ENCODE assay signal across 10 mouse cellular contexts in the genomic region with DNA sequence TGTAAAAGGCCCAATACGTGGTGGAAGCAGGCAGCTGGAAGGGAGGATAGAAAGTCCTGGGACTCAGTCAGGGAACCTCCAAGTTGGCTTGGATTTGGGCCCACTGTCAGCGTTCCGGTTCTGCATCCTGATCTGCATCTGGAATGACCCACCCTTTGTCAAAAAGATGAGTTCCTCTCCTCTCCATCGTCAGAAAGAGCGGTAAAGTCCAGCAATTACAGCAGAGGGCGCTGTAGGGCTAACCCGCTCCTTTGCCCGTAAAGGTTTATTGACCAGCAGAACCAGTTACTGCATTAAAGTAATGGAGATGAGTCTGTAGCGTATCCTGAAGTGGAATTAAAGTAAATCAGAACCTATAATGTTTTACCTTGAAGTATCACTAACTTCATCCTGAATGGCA. TPM values are rescaled to one million over a fixed set of nuclear protein-coding genes. Genes with fewer than 3 reads are reported as not detected.
DNase-seq lines count a peak whose midpoint lies in the region; ATAC-seq and TF ChIP-seq lines count a peak whose summit lies in the region.
"Had no signal": no experiment of that assay in that cellular context is flagged by ENCODE, and none has a peak within 500 bp of the region (broad histone marks: within the 10 kb centered on the region; RNA-seq: fewer than 3 reads in every experiment).

No protein-coding gene starts in this region.

- ATAC-seq in forebrain, embryonic 11.5 days (replicated peaks; ENCODE audit: low FRiP score): no peak
- no peak for ATAC-seq in forebrain, embryonic 12.5 days (ENCODE audit: low FRiP score)
- ATAC-seq in lung, embryonic 14.5 days (ENCODE audit: insufficient read depth): no peak

- no peaks in the 10 kb centered on the region for H3K36me3 ChIP-seq in forebrain, embryonic 11.5 days (ENCODE audit: control insufficient read depth, insufficient read depth, low read length)
- no peaks in the 10 kb centered on the region for H3K36me3 ChIP-seq in forebrain, embryonic 12.5 days (replicated peaks)
- no peaks in the 10 kb centered on the region for H3K36me3 ChIP-seq in lung, embryonic 14.5 days (ENCODE audit: insufficient read depth)
- H3K36me3 ChIP-seq: neural tube, embryonic 12.5 days had no signal

- intact Hi-C loops in heart, postnatal 14 days (cut with DNase I): no loop called here

- DNase-seq in forebrain, embryonic 11.5 days (ENCODE audit: low spot score): peak; percentile 78
- peak; percentile 38 for DNase-seq in ovary, postnatal 14 days (ENCODE audit: low spot score)
- no peak for DNase-seq in ovary, postnatal 10 days (ENCODE audit: low spot score)
- DNase-seq in cerebellum, adult 18-20 months: peak; percentile 65 to 69
- peak; percentile 54 to 72 for DNase-seq in heart, postnatal 14 days
- peak; percentile 77 for DNase-seq in lung, embryonic 14.5 days
- peak; percentile 46 to 80 for DNase-seq in spleen, postnatal 4 days (ENCODE audit: low spot score in 2 of 2)

- no peak overlapping the region for H3K27ac ChIP-seq in forebrain, embryonic 11.5 days (ENCODE audit: low read depth, low read length)
- no peak overlapping the region for H3K27ac ChIP-seq in forebrain, embryonic 12.5 days
- H3K27ac ChIP-seq in lung, embryonic 14.5 days (ENCODE audit: low read depth): no peak overlapping the region
- H3K27ac ChIP-seq: neural tube, embryonic 12.5 days had no signal

- H3K9me3 ChIP-seq in forebrain, embryonic 11.5 days (ENCODE audit: control insufficient read depth, low read length): no peaks in the 10 kb centered on the region; the same call in 1 of the 2 replicates
- no peaks in the 10 kb centered on the region for H3K9me3 ChIP-seq in forebrain, embryonic 12.5 days
- no peaks in the 10 kb centered on the region for H3K9me3 ChIP-seq in lung, embryonic 14.5 days (ENCODE audit: low read depth, low read length)
- H3K9me3 ChIP-seq: neural tube, embryonic 12.5 days had no signal

- peak; percentile 78 for TF ChIP-seq CTCF in lung, embryonic 14.5 days (IDR thresholded peaks at IDR 0.05; ENCODE audit: low read depth)

- no peak overlapping the region for H3K9ac ChIP-seq in forebrain, embryonic 11.5 days (ENCODE audit: low read length)
- no peak overlapping the region for H3K9ac ChIP-seq in forebrain, embryonic 12.5 days
- H3K9ac ChIP-seq in lung, embryonic 14.5 days: no peak overlapping the region
- H3K9ac ChIP-seq: neural tube, embryonic 12.5 days had no signal

- WGBS in forebrain, embryonic 11.5 days: 15% methylated on average over 9 of the region's 9 CpGs
- WGBS in forebrain, embryonic 12.5 days: 12% methylated on average over 9 of the region's 9 CpGs
- 16% methylated on average over 9 of the region's 9 CpGs for WGBS in lung, embryonic 14.5 days

- H3K4me1 ChIP-seq in forebrain, embryonic 11.5 days (replicated peaks; ENCODE audit: control insufficient read depth, insufficient read depth, low read length): no peaks in the 10 kb centered on the region
- H3K4me1 ChIP-seq in forebrain, embryonic 12.5 days: no peaks in the 10 kb centered on the region
- H3K4me1 ChIP-seq in lung, embryonic 14.5 days (ENCODE audit: insufficient read depth): no peaks in the 10 kb centered on the region
- H3K4me1 ChIP-seq: neural tube, embryonic 12.5 days had no signal

- H3K4me3 ChIP-seq in forebrain, embryonic 11.5 days (ENCODE audit: low read depth, low read length): no peak overlapping the region
- no peak overlapping the region for H3K4me3 ChIP-seq in forebrain, embryonic 12.5 days (replicated peaks)
- H3K4me3 ChIP-seq in lung, embryonic 14.5 days (ENCODE audit: low read depth, low read length): no peak overlapping the region
- H3K4me3 ChIP-seq: neural tube, embryonic 12.5 days had no signal

- H3K4me2 ChIP-seq in forebrain, embryonic 11.5 days (ENCODE audit: low read depth, low read length, severe bottlenecking): no peak overlapping the region
- no peak overlapping the region for H3K4me2 ChIP-seq in forebrain, embryonic 12.5 days
- no peak overlapping the region for H3K4me2 ChIP-seq in lung, embryonic 14.5 days
- H3K4me2 ChIP-seq: neural tube, embryonic 12.5 days had no signal

- H3K27me3 ChIP-seq in forebrain, embryonic 11.5 days (ENCODE audit: control insufficient read depth, insufficient read depth, low read length): no peaks in the 10 kb centered on the region
- peaks cover 10% of the 10 kb centered on the region; the same call in 1 of the 2 replicates for H3K27me3 ChIP-seq in forebrain, embryonic 12.5 days
- H3K27me3 ChIP-seq in lung, embryonic 14.5 days (ENCODE audit: insufficient read depth, low read length): peaks cover 18% of the 10 kb centered on the region; the same call in 1 of the 2 replicates
- H3K27me3 ChIP-seq: neural tube, embryonic 12.5 days had no signal

RNA-seq across cellular contexts. Expression of gene Npm1, which starts 7.5 kb away (rescaled TPM):
- 1,065 and 1,104 TPM in 2 replicates for polyA plus RNA-seq in forebrain, embryonic 11.5 days (2014; fragmentation: Nextera tagmentation; extraction: Ambion mirVana)
- polyA plus RNA-seq in forebrain, embryonic 12.5 days (2016; fragmentation: Nextera tagmentation; extraction: Ambion mirVana): 790 and 820 TPM in 2 replicates
- 100 to 1,000 TPM; 136 to 152 TPM for total RNA-seq in heart, postnatal 14 days (2021)
- 1,275 and 1,313 TPM in 2 replicates for polyA plus RNA-seq in lung, embryonic 14.5 days (2014; fragmentation: Nextera tagmentation; extraction: Ambion mirVana)

RNA-seq across cellular contexts. Expression of gene Fgf18, which starts 23.3 kb away (rescaled TPM):
- 2.7 and 4.1 TPM in 2 replicates for polyA plus RNA-seq in forebrain, embryonic 11.5 days (2014; fragmentation: Nextera tagmentation; extraction: Ambion mirVana)
- polyA plus RNA-seq in forebrain, embryonic 12.5 days (2016; fragmentation: Nextera tagmentation; extraction: Ambion mirVana): 2.1 and 2.4 TPM in 2 replicates
- total RNA-seq in heart, postnatal 14 days (2021): 1 to 10 TPM; 4.1 to 4.9 TPM
- 10.8 and 10.9 TPM in 2 replicates for polyA plus RNA-seq in lung, embryonic 14.5 days (2014; fragmentation: Nextera tagmentation; extraction: Ambion mirVana)

RNA-seq across cellular contexts. Expression of gene Tlx3, which starts 32.9 kb away (rescaled TPM):
- polyA plus RNA-seq in forebrain, embryonic 11.5 days (2014; fragmentation: Nextera tagmentation; extraction: Ambion mirVana): not detected in 2 replicates
- polyA plus RNA-seq in forebrain, embryonic 12.5 days (2016; fragmentation: Nextera tagmentation; extraction: Ambion mirVana): 0.32 TPM in 1 of 2 replicates, not detected in the other
- total RNA-seq in heart, postnatal 14 days (2021): not detected
- polyA plus RNA-seq in lung, embryonic 14.5 days (2014; fragmentation: Nextera tagmentation; extraction: Ambion mirVana): not detected in 2 replicates
- polyA plus RNA-seq: heart, embryonic 16.5 days had no signal
